Mouse (Mus musculus): ENCODE data around the gene Irs3. TPM values are rescaled to one million over a fixed set of nuclear protein-coding genes. Genes with fewer than 3 reads are reported as not detected.
A peak's percentile ranks its signal among the peaks of the same experiment; 100 is the strongest.

Gene Irs3
- total RNA-seq, 2 experiments from 2014 or later: not detected

DNA sequence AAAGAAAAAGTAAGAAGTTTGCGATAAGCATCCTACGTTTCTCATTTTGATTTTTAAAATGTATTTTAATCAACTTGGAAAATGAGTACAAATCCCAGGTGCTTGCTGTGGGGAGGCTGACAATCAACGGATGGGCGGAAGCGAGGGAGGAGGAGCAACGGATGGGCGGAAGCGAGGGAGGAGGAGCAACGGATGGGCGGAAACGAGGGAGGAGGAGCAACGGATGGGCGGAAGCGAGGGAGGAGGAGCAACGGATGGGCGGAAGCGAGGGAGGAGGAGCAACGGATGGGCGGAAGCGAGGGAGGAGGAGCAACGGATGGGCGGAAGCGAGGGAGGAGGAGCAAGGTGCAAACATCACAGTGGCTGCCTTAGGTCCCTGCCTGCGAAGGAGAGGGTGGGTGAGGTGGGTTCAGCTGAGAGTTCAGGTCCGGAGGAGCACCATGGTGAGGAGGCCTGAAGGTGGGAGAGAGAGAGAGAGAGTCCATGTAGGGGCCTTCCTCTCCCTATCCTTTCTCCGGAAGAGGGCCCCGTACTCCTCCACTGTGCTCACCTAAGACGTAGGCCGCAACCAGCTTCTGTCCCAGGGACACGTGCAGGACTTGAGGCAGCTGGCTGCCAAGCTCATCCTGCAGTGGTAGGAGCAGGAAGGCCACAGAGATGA lies 48.8 kb downstream of the Irs3 start:
- peak; percentile 17; the same call in 1 of the 2 replicates for ATAC-seq (ENCODE audit: poor library complexity, severe bottlenecking)

- no peak for ATAC-seq (ENCODE audit: poor library complexity, severe bottlenecking)
These were observed 49.6 kb downstream of the Irs3 start for GRCm38 (mm10) chr5:137595921-137596320.

Other genes with a start within 250 kb of the Irs3 start
- 0.04 TPM in 1 of 2 replicates, not detected in the other for gene Zan, start 168.7 kb downstream of the Irs3 start, total RNA-seq (2015)
- gene Zan, start 168.7 kb downstream of the Irs3 start, total RNA-seq (2017): not detected in 2 replicates
- gene Pop7, start 143.2 kb downstream of the Irs3 start, total RNA-seq (2015): 20.4 and 27.5 TPM in 2 replicates
- gene Pop7, start 143.2 kb downstream of the Irs3 start, total RNA-seq (2017): 11.9 and 14.9 TPM in 2 replicates
- gene Gigyf1, start 127.2 kb downstream of the Irs3 start, total RNA-seq (2015): 8.3 and 8.5 TPM in 2 replicates
- 5.6 and 5.9 TPM in 2 replicates for gene Gigyf1, start 127.2 kb downstream of the Irs3 start, total RNA-seq (2017)
- gene Epo, start 112.5 kb downstream of the Irs3 start, total RNA-seq (2015): not detected in 2 replicates
- not detected in 2 replicates for gene Epo, start 112.5 kb downstream of the Irs3 start, total RNA-seq (2017)
- gene Gnb2, start 112.2 kb downstream of the Irs3 start, total RNA-seq (2015): 393 and 449 TPM in 2 replicates
- 377 and 389 TPM in 2 replicates for gene Gnb2, start 112.2 kb downstream of the Irs3 start, total RNA-seq (2017)
- not detected in 2 replicates for gene Actl6b, start 92.2 kb downstream of the Irs3 start, total RNA-seq (2015)
- gene Actl6b, start 92.2 kb downstream of the Irs3 start, total RNA-seq (2017): not detected in 2 replicates
- gene Tfr2, start 75.9 kb downstream of the Irs3 start, total RNA-seq (2015): 0.89 and 1.0 TPM in 2 replicates
- 1.3 and 2.5 TPM in 2 replicates for gene Tfr2, start 75.9 kb downstream of the Irs3 start, total RNA-seq (2017)
- gene Mospd3, start 44.7 kb downstream of the Irs3 start, total RNA-seq (2015): 60.5 and 64.2 TPM in 2 replicates
- 6.4 and 10.6 TPM in 2 replicates for gene Mospd3, start 44.7 kb downstream of the Irs3 start, total RNA-seq (2017)
- gene Pcolce, start 31.9 kb downstream of the Irs3 start, total RNA-seq (2015): 0.40 and 1.0 TPM in 2 replicates
- 0.51 TPM in 1 of 2 replicates, not detected in the other for gene Pcolce, start 31.9 kb downstream of the Irs3 start, total RNA-seq (2017)
- gene Fbxo24, start 16.7 kb downstream of the Irs3 start, total RNA-seq (2015): 0.18 TPM in 1 of 2 replicates, not detected in the other
- gene Fbxo24, start 16.7 kb downstream of the Irs3 start, total RNA-seq (2017): 0.37 TPM in 1 of 2 replicates, not detected in the other
- 76.5 and 93.0 TPM in 2 replicates for gene Lrch4, start 16.6 kb downstream of the Irs3 start, total RNA-seq (2015)
- 57.1 and 66.7 TPM in 2 replicates for gene Lrch4, start 16.6 kb downstream of the Irs3 start, total RNA-seq (2017)
- gene Gm20605, start 16.5 kb downstream of the Irs3 start, total RNA-seq (2015): 8.1 and 10.2 TPM in 2 replicates
- gene Gm20605, start 16.5 kb downstream of the Irs3 start, total RNA-seq (2017): 5.7 and 18.8 TPM in 2 replicates
- gene Sap25, start 4.4 kb downstream of the Irs3 start, total RNA-seq (2015): 59.9 and 97.5 TPM in 2 replicates
- gene Sap25, start 4.4 kb downstream of the Irs3 start, total RNA-seq (2017): 27.8 and 35.6 TPM in 2 replicates
- 19.3 and 19.9 TPM in 2 replicates for gene Agfg2, start 39.0 kb upstream of the Irs3 start, total RNA-seq (2015)
- gene Agfg2, start 39.0 kb upstream of the Irs3 start, total RNA-seq (2017): 16.6 and 18.3 TPM in 2 replicates
- gene Nyap1, start 95.9 kb upstream of the Irs3 start, total RNA-seq (2015): 0.21 and 0.27 TPM in 2 replicates
- gene Nyap1, start 95.9 kb upstream of the Irs3 start, total RNA-seq (2017): 0.84 and 1.1 TPM in 2 replicates
- 55.9 and 74.7 TPM in 2 replicates for gene Tsc22d4, start 100.0 kb upstream of the Irs3 start, total RNA-seq (2015)
- gene Tsc22d4, start 100.0 kb upstream of the Irs3 start, total RNA-seq (2017): 112 and 113 TPM in 2 replicates
- 48.6 and 55.3 TPM in 2 replicates for gene Ppp1r35, start 133.1 kb upstream of the Irs3 start, total RNA-seq (2015)
- gene Ppp1r35, start 133.1 kb upstream of the Irs3 start, total RNA-seq (2017): 34.1 and 40.1 TPM in 2 replicates
- gene Mepce, start 141.9 kb upstream of the Irs3 start, total RNA-seq (2015): 20.9 and 24.0 TPM in 2 replicates
- 16.2 and 22.8 TPM in 2 replicates for gene Mepce, start 141.9 kb upstream of the Irs3 start, total RNA-seq (2017)
- gene Zcwpw1, start 142.1 kb upstream of the Irs3 start, total RNA-seq (2015): 6.4 and 10.0 TPM in 2 replicates
- 16.1 and 18.1 TPM in 2 replicates for gene Zcwpw1, start 142.1 kb upstream of the Irs3 start, total RNA-seq (2017)
- 65.2 and 103 TPM in 2 replicates for gene Pilra, start 190.6 kb upstream of the Irs3 start, total RNA-seq (2015)
- gene Pilra, start 190.6 kb upstream of the Irs3 start, total RNA-seq (2017): 95.8 and 100 TPM in 2 replicates
- gene Pilrb1, start 212.4 kb upstream of the Irs3 start, total RNA-seq (2015): 94.9 and 109 TPM in 2 replicates
- gene Pilrb1, start 212.4 kb upstream of the Irs3 start, total RNA-seq (2017): 82.8 and 86.5 TPM in 2 replicates
- 106 and 132 TPM in 2 replicates for gene Pilrb2, start 226.1 kb upstream of the Irs3 start, total RNA-seq (2015)
- gene Pilrb2, start 226.1 kb upstream of the Irs3 start, total RNA-seq (2017): 62.6 and 73.1 TPM in 2 replicates